Mouse (Mus musculus) cerebral cortex, adult 2 months (tissue): ENCODE measurements around the gene Jpt1.

Experiments
- WGBS: fragments of 180-500 bp; shearing (Covaris S2); methylation state at CpG from one replicate; pipeline ENCODE4 v1.1.7; 2018; 5-methylcytosine and 5-hydroxymethylcytosine counted together

Gene Jpt1

GRCm38 (mm10) chr11:115475758-115476237 is 38.4 kb downstream of the Jpt1 start:
- 2% methylated on average over 28 of the region's 28 CpGs for WGBS

GRCm38 (mm10) chr11:115475025-115475757 is 39.0 kb downstream of the Jpt1 start, which contains the start of gene Armc7:
Gene Armc7, plus strand, starts transcription at chr11:115475667.
- under 1% methylated on average over 26 of the region's 26 CpGs for WGBS

- 20% methylated on average over 15 of the region's 15 CpGs for WGBS
Observed at GRCm38 (mm10) chr11:115473626-115474275, 40.4 kb downstream of the Jpt1 start.

DNA sequence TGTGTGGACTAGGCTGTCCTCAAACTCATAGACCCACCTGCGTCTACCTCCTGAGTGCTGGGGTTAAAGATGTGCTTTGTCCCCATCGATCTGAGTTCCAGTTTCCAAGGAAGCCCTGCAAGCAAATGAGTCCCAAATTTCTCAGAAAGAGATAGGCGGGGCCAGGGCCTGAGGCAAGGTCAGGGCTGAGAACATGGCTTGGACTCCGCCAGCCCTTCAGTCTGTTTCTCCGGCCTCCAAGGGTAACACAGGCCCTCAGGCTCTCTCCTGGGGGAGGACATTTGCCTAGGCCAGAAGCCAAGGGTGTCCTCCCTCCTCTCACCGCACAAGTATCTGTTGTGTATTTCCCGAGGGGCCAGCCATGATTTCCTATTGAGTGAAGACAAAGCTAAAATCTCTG is 42.0 kb downstream of the Jpt1 start:
- 91% methylated on average over 7 of the region's 7 CpGs for WGBS

DNA sequence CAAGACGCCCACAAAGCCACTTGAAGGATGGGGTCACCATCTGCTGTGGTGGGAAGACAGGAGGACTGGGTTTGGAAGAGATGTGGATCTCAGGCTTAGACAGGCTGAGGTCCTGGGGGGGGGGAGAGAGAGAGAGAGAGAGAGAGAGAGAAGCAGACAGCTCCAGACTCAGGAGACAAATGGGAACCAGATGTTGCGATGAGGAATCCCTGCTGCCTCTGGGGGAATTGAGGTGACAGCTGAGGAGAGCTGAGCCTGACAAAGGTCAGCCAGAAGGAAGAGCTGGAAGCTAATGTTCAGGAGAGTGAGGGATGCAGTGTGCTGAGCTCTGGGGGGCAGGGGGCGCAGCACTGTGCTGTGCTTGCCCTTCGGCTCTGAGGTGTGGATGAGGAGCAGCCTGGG is 47.0 kb downstream of the Jpt1 start:
- WGBS, result 89% methylated on average over 4 of the region's 4 CpGs

DNA sequence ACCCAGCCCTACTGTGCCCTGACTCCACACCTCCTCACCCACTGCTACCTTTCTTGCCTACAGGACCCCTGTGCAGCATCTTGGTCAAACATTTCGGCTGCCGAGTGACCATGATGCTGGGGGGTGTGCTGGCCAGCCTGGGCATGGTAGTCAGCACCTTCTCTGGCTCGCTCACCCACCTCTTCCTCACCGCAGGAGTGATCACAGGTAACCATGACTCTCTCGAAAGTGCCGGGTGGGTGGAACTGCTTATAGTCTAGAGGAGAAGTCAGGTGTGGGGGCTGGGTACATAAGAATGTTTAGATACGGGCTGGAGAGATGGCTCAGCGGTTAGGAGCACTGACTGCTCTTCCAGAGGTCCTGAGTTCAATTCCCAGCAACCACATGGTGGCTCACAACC is 49.3 kb downstream of the Jpt1 start:
- WGBS, result 83% methylated on average over 8 of the region's 8 CpGs

DNA sequence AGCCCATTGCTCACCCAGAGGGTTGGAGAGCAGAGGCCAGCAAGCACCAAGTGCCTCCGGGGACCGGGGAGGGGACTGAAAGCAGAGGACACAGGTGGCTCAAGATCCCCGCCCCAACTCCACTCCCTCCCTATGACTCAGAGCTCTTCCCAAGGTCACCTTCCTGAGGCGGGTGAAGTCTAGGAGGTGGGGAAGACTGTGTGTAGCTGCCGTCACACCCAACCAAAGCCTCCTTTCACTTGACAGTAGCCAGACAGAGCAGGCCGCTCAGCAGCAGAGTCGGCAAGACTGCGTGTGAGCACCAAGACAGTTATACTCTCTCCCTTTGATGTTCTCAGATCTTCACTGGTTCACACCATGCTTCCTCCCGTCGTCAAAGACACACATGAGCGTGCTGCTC is 50.8 kb downstream of the Jpt1 start:
- 84% methylated on average over 11 of the region's 11 CpGs for WGBS

DNA sequence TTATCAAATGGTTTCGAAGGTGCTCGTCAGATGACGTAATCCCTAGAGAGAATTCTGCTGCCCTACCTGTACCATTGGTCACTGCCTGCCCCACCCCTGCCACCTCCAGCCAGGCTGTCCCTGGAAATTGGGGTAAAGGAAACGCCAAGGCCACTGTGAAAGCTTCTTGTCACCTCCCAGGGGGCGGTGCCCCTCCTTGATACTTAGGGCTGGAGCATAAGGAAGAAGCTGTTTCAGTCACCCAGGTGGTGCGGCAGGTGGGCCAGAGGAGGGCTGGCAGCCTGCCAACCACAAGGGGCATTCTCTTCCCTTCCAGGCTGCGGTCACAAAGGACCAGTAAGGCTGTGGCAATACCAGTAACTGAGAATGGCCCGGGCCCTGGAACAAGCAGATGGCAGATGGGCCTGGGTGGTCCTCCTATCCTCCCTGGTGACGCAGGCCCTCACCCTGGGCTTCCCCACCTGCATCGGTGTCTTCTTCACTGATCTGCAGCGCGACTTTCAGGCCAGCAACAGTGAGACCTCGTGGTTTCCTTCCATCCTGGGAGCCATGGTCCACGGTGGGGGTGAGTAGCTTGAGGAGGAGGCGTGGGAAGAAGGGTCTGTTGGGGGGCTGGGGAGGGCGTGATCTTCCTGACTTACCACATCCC is 51.8 kb downstream of the Jpt1 start, which contains the start of gene Slc16a5:
Slc16a5 (plus strand) TSS at position 232 of the 649 bp plus-strand sequence.
- WGBS, result 79% methylated on average over 16 of the region's 16 CpGs

DNA sequence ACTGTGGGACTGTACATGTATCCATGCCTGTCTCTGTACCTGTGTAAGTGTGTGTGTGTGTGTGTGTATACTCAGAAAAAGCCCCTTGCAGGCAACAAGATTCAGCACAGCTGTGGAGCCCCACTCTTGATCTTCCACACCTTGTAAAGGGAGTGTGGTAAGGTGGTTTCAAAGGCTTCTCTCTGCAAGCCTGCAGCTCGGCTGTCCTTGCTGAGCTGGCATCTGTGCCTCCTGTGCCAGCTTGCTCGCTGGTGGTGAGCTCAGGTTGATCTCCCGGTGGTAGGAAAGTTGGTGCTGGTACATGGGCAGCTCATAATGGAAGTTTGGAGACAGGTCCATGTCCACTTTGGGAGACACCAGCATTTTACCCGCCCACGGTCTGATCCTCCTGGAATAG is 52.3 kb downstream of the Jpt1 start:
- 79% methylated on average over 5 of the region's 5 CpGs for WGBS

DNA sequence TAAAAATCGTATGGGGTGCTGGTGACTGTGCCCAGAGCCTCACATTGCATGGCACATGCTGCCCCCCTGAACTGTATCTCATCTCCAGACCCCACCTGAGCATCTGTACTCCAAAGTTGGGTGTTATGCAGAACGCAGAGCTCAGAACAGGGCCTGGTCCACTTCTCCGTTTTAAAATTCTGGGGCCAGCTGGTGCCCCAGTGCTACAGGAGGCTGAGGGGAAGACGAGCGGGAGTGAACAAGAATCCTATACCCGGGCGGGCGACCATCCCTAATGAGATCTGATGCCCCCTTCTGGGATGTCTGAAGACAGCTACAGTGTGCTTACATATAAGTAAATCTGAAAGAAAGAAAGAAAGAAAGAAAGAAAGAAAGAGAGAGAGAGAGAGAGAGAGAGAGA is 53.2 kb downstream of the Jpt1 start:
- 54% methylated on average over 8 of the region's 8 CpGs for WGBS

- WGBS, result 50% methylated on average over 6 of the region's 6 CpGs
Observed at GRCm38 (mm10) chr11:115457405-115457804, 56.8 kb downstream of the Jpt1 start.

DNA sequence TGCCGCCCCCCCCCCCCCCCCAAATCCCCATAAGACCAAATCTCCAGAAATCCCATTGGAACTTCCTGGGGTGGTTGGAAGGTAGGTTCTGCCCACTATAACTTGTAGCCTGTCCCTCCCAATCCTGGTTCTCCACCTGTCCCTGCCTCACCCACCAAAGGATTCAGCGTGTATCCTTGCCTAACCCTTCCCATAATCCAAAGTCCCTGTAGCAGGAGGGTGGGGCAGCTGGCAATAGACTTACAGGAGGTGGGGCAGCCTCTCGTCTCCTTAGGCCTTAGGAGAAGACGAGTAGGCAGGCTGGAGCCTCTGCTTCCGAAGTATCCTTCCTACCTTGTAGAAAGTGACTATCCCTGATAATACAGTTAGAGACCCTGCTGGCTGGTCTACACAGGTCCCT is 58.0 kb downstream of the Jpt1 start:
- 90% methylated on average over 5 of the region's 5 CpGs for WGBS

- WGBS, result 89% methylated on average over 15 of the region's 15 CpGs
Observed at GRCm38 (mm10) chr11:115455619-115456018, 58.6 kb downstream of the Jpt1 start.

DNA sequence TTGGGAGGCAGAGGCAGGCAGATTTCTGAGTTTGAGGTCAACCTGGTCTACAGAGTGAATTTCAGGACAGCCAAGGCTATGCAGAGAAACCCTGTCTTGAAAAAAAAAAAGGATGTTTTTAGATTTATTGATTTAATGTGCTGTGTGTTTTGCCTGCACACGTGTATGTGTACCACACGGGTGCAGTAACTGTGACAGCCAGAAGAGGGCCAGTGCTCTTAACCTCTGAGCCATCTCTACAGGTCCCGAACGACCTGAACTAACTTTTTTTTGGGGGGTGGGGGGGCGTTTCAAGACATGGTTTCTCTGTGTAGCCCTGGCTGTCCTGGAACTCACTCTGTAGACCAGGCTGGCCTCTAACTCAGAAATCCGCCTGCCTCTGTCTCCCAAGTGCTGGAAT is 59.4 kb downstream of the Jpt1 start:
- 87% methylated on average over 6 of the region's 6 CpGs for whole genome bisulfite sequencing

GRCm38 (mm10) chr11:115453306-115453705 is 60.9 kb downstream of the Jpt1 start:
- 77% methylated on average over 4 of the region's 4 CpGs for WGBS

DNA sequence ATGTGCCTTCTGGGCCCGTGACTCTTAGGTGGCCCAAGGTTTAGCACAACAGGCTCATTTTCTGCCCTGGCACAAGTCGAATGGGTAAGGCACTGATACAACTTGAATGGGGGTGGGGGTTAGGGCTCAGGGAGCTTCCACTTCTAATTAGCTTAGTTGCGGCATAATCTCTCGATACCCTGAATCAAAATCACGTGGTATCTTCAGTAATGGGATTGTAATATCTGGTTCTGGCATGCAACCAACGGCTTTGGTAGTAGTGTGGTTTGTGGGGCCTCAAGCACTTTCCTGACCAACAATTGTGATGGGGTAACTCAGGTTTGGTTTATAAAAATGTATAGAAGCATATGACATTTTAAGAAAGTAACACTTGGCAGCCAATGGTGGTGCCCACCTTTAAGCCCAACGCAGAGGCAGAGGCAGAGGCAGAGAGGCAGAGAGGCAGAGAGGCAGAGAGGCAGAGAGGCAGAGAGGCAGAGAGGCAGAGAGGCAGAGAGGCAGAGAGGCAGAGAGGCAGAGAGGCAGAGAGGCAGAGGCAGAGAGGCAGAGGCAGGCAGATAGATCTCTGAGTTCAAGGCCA is 61.8 kb downstream of the Jpt1 start:
- WGBS, result 78% methylated on average over 7 of the region's 7 CpGs

DNA sequence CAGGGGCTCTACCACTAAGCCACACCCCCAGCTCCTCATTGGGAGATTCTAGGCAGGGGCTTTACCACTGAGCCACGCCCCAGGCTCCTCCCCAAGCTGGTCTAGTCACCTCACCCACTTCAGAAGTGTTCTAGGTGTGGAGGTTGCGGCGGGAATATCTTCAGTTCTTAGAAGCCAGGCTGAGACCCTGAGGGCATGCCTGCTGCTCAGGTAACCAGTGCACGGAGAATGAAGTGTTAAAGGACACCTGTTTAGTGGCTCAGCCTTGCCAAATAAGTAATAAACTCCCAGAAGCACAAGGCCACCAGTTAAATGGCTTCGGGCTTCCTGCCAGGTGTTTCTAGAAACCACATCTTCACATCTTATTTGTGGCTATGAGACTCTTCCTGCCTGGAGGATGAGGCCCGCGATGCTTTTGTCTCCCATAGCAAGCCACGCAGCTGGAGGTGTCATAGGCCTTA is 62.4 kb downstream of the Jpt1 start:
- 77% methylated on average over 8 of the region's 8 CpGs for WGBS

GRCm38 (mm10) chr11:115450176-115450575 is 64.0 kb downstream of the Jpt1 start:
- WGBS, result 89% methylated on average over 7 of the region's 7 CpGs

GRCm38 (mm10) chr11:115448998-115449397 is 65.2 kb downstream of the Jpt1 start:
- 81% methylated on average over 7 of the region's 7 CpGs for WGBS

DNA sequence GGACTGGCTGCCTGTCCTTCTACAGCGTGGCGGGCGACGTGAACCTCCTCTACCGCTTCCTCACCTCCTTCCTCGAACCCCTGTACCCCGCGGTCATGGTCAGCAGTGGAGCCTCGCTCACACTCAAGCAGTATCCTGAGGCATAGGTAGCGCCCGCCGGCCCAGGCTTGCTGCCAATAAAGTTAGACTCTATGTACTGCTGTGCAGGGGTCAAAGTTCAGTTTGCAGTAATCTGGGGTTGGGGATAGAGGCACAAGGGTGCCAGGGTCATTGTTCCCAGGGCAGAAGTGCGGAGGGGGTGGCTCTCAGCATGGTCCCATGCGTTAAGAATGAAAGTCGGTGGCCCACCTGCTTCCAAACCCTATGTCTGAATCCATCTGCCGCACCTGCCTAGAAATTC is 66.1 kb downstream of the Jpt1 start:
- WGBS, result 90% methylated on average over 16 of the region's 16 CpGs
